Mouse (Mus musculus) cortical plate, adult 2 months (tissue): ENCODE measurements around the gene Bach2.

Source experiments
- CTCF ChIP-seq: fragments of 200-500 bp; IDR thresholded peaks from 2 replicates; pipeline ENCODE4 v1.5.1; 2011; ENCODE audit warnings: mild to moderate bottlenecking, control low read depth, low read length; ENCODE audit not compliant: insufficient read depth; ENCODE audit errors: extremely low read depth
- POLR2A ChIP-seq: fragments of 200-500 bp; IDR thresholded peaks from 2 replicates; pipeline ENCODE4 v1.6.1; 2011; ENCODE audit warnings: mild to moderate bottlenecking, low read length, control low read depth; ENCODE audit not compliant: insufficient read depth; ENCODE audit errors: extremely low read depth

GRCm38 (mm10) chr4:32332028-32332427, 93.4 kb downstream of the Bach2 start:
- TF ChIP-seq CTCF (no peak), POLR2A (no peak)
